Mouse (Mus musculus): ENCODE data around the gene Unc13a. TPM values are rescaled to one million over a fixed set of nuclear protein-coding genes. Genes with fewer than 3 reads are reported as not detected.
A peak's percentile ranks its signal among the peaks of the same experiment; 100 is the strongest.

The Unc13a gene
- polyA plus RNA-seq, 1 experiment from 2014 or later = 13.9 TPM

DNA sequence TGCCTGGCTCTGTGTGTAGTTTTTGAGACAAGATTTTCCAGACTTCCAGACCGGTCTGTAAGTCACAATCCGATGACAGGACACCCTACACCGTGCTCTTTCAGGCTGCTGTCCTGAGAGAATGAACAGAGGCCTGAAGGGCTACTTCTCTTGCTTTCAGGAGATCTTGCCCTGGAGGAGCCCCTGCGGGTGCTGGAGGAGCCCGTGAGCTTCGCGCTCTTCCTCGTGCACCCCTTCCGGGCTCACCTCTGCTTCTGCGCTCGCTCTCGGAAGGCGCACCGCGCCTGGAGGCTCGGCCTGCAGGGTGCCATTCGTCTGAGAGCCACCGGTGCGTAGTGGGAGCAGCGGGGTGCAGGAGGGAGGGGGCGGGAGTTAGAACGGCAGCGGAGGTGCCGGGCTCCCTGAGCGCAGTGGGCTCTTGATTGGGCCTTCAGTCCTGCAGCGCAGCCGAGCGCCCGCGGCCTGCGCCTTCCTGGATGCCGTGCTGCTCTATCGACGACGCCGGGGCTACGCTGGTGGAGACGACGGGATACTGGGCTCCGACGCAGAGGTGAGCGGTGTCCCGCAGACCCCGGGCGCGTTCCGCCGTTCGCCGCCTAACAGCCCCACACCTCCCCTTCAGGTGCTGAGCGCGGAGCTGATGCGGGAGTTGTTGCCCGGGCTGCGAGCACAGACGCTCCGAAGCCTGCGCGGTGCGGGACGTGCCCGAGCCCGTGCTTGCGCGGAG lies 69.5 kb downstream of the Unc13a start:
- ATAC-seq (ENCODE audit: low FRiP score) = peak; percentile 30
- H3K27ac ChIP-seq = no peak overlapping the region
- H3K4me1 ChIP-seq = peaks cover 14% of the 10 kb centered on the region
- peaks cover 52% of the 10 kb centered on the region for H3K27me3 ChIP-seq
- H3K9me3 ChIP-seq (replicated peaks) = no peaks in the 10 kb centered on the region
- H3K9ac ChIP-seq = peak overlapping the region; percentile 47
- H3K4me3 ChIP-seq = peak overlapping the region; percentile 36
- WGBS = 2% methylated on average over 65 of the region's 65 CpGs
- peaks cover 3% of the 10 kb centered on the region; the same call in 1 of the 2 replicates for H3K36me3 ChIP-seq
- peak overlapping the region; percentile 56 for H3K4me2 ChIP-seq (replicated peaks)

DNA sequence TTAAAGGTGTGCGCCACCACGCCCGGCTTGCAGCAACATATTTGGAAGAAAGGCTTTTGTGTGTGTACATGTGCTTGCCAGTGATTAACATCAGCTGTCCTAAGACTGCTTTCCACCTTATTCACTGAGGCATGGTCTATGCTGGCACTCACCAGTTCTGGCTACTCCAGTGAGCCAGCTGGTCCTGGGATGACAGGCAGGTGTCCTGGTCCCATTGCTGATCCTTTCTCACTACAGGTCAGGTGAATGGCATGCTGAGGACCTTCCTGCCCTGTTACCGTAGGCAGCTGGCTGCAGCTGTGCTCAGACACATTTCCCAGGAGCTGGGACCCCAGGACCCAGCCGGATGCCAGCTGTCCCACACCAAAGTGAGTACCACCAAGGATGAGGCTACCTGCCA lies 72.7 kb downstream of the Unc13a start:
- Histone ChIP-seq H3K27me3 (peaks cover 44% of the 10 kb centered on the region), H3K36me3 (peaks cover 3% of the 10 kb centered on the region; the same call in 1 of the 2 replicates), H3K27ac (no peak overlapping the region), H3K9ac (no peak overlapping the region), H3K4me3 (no peak overlapping the region), H3K4me1 (peaks cover 14% of the 10 kb centered on the region), H3K9me3 (replicated peaks) (no peaks in the 10 kb centered on the region), H3K4me2 (replicated peaks) (no peak overlapping the region)
- 91% methylated on average over 5 of the region's 5 CpGs for WGBS
- ATAC-seq (ENCODE audit: low FRiP score) = no peak

DNA sequence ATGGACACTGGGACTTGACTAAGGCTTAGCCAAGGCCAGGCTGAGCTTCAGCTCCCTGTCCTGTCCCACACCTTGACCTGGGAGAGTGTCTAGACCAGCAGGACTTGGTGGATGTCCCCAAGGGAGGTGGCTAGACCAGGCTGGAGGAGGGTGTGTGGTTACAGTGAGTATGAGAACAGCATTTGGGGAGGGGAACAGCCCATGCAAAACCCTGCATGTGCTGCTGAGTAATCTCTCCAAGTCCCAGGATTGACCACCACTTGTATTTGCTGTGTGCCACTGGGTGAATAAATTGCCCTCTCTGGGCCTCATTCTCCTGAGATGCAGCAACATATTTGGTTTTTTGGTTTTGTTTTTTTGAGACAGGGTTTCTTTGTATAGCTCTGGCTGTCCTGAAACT lies 73.2 kb downstream of the Unc13a start:
- H3K27me3 ChIP-seq = peaks cover 39% of the 10 kb centered on the region
- no peak overlapping the region for H3K27ac ChIP-seq
- no peaks in the 10 kb centered on the region for H3K9me3 ChIP-seq (replicated peaks)
- peaks cover 3% of the 10 kb centered on the region; the same call in 1 of the 2 replicates for H3K36me3 ChIP-seq
- ATAC-seq (ENCODE audit: low FRiP score) = no peak
- peaks cover 17% of the 10 kb centered on the region for H3K4me1 ChIP-seq
- H3K4me3 ChIP-seq = no peak overlapping the region
- H3K4me2 ChIP-seq (replicated peaks) = no peak overlapping the region
- H3K9ac ChIP-seq = no peak overlapping the region

DNA sequence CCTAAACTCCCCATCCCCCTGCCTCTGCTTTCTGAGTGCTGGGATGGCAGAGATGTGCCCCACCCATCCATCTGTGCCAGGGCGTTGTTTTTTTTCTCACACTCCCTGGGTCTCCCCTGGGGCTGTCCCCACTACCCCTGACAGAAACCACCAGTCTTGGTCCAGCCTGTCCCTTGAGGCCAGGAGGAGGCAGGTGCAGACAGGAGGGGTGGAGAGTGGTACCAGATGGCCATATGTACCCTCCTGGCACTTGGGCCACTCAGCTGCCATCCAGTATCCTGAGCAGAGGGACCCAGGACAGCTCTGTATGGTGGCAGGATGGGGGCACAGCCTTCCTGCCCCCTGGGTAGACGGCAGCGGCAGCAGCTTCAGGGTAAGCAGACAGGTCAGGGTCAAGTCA lies 74.1 kb downstream of the Unc13a start, which contains the start of gene Fam129c:
Gene Fam129c (plus strand): TSS at position 198 of the 400 bp plus-strand sequence.
- no peak within 1 kb of the TSS for H3K4me2 ChIP-seq (replicated peaks)
- no peaks in the 10 kb centered on the region for H3K9me3 ChIP-seq (replicated peaks)
- H3K4me3 ChIP-seq = no peak within 1 kb of the TSS
- H3K36me3 ChIP-seq = peaks cover 3% of the 10 kb centered on the region; the same call in 1 of the 2 replicates
- no peak within 1 kb of the TSS for H3K9ac ChIP-seq
- H3K4me1 ChIP-seq = peaks cover 18% of the 10 kb centered on the region
- peaks cover 30% of the 10 kb centered on the region for H3K27me3 ChIP-seq
- no peak within 1 kb of the TSS for H3K27ac ChIP-seq
- 72% methylated on average over 3 of the region's 3 CpGs for WGBS
- no peak for ATAC-seq (ENCODE audit: low FRiP score)

DNA sequence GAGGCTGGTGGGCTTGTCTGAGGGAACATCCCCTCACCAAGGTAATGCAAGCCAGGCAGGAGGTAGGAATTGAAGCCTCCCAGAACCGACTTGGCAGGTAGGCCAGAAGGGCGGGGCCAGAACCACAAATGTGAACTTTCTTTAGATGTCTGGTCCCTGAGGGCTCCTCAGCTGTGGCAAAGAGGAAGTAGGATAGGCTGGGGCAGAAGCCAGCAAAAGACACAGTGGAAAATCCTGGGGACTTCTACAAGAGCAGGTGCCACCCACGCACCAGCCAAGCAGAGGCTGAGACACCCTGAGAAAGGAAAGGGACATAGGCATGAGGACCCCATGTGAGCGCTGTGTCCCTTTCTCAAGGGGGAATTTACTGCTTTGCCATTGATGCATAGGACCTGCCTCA lies 74.8 kb downstream of the Unc13a start:
- H3K4me3 ChIP-seq = no peak overlapping the region
- whole genome bisulfite sequencing = 88% methylated on average over 4 of the region's 4 CpGs
- no peak for ATAC-seq (ENCODE audit: low FRiP score)
- peaks cover 23% of the 10 kb centered on the region for H3K27me3 ChIP-seq
- H3K27ac ChIP-seq = no peak overlapping the region
- H3K4me1 ChIP-seq = peaks cover 12% of the 10 kb centered on the region
- no peaks in the 10 kb centered on the region for H3K9me3 ChIP-seq (replicated peaks)
- H3K4me2 ChIP-seq (replicated peaks) = no peak overlapping the region
- no peak overlapping the region for H3K9ac ChIP-seq
- peaks cover 3% of the 10 kb centered on the region; the same call in 1 of the 2 replicates for H3K36me3 ChIP-seq

DNA sequence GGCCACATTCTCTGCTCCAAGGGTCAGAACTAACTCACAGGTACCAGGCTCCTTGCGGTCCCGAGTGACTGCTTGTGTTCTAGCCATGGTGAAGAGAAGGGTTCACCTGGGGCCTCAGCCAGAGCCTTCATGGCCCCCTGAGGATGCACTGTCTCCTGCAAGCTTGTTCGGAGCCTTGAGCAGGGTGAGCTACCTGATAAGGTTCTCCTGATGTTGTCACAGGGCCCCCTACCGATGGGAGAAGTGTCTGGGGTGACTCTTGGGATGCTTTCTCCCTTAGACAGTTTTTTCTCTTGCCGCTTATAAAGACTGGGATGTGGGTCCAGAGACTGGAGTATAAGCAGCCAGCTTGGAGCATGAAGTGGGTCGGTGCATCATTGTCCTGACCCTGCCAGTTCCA lies 75.2 kb downstream of the Unc13a start:
- H3K4me1 ChIP-seq = peaks cover 13% of the 10 kb centered on the region
- WGBS = 57% methylated on average over 6 of the region's 6 CpGs
- peaks cover 19% of the 10 kb centered on the region for H3K27me3 ChIP-seq
- no peak overlapping the region for H3K9ac ChIP-seq
- ATAC-seq (ENCODE audit: low FRiP score) = no peak
- H3K4me2 ChIP-seq (replicated peaks) = no peak overlapping the region
- H3K27ac ChIP-seq = no peak overlapping the region
- peaks cover 3% of the 10 kb centered on the region; the same call in 1 of the 2 replicates for H3K36me3 ChIP-seq
- no peak overlapping the region for H3K4me3 ChIP-seq
- no peaks in the 10 kb centered on the region for H3K9me3 ChIP-seq (replicated peaks)

DNA sequence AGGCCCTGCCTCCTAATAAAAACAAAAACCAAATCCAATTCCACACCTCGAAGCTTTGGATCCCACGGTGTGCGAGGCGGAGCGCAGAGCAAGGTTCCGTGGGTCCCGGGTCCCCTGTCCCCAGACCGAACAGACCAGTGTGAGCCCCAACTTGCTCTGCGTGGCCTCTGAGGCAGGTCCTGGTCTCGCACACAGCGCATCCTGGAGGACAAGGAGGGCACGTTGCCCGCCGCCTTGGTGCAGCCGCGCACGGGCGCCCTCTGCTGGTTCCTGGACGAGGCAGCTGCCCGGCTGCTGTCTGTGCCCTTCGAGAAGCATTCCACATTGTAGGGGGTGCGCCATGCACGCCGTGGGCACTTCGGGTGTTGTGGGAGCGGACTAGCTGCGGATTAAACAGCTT lies 75.7 kb downstream of the Unc13a start:
- Histone ChIP-seq H3K9me3 (replicated peaks) (no peaks in the 10 kb centered on the region), H3K4me2 (replicated peaks) (no peak overlapping the region), H3K27ac (no peak overlapping the region), H3K4me3 (no peak overlapping the region), H3K4me1 (peaks cover 18% of the 10 kb centered on the region), H3K9ac (no peak overlapping the region), H3K36me3 (peaks cover 3% of the 10 kb centered on the region; the same call in 1 of the 2 replicates), H3K27me3 (peaks cover 15% of the 10 kb centered on the region)
- no peak for ATAC-seq (ENCODE audit: low FRiP score)
- WGBS = 7% methylated on average over 27 of the region's 27 CpGs

DNA sequence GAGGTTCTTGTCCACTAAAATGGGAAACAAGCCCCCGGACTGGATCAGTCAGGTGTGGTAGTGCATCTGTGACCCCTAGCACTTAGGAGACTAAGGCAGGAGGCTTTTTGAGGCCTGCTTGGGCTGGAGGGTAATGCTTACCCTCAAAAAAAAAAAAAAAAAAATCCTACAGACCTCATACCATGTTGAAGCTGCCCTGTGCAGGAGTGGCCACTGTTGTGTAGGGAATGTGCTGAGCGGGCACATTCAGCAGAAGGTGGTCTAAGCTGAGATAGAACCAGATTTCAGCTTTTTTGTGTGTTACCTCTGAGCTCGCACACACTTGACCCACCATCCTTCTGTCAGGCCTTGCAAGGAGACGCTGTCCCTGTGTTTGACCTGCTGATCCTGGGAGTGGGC lies 77.2 kb downstream of the Unc13a start:
- Histone ChIP-seq H3K4me1 (peaks cover 19% of the 10 kb centered on the region), H3K27ac (no peak overlapping the region), H3K9me3 (replicated peaks) (no peaks in the 10 kb centered on the region), H3K9ac (no peak overlapping the region), H3K4me2 (replicated peaks) (no peak overlapping the region), H3K4me3 (no peak overlapping the region), H3K27me3 (no peaks in the 10 kb centered on the region), H3K36me3 (no peaks in the 10 kb centered on the region)
- ATAC-seq (ENCODE audit: low FRiP score) = no peak
- WGBS = 93% methylated on average over 4 of the region's 4 CpGs

DNA sequence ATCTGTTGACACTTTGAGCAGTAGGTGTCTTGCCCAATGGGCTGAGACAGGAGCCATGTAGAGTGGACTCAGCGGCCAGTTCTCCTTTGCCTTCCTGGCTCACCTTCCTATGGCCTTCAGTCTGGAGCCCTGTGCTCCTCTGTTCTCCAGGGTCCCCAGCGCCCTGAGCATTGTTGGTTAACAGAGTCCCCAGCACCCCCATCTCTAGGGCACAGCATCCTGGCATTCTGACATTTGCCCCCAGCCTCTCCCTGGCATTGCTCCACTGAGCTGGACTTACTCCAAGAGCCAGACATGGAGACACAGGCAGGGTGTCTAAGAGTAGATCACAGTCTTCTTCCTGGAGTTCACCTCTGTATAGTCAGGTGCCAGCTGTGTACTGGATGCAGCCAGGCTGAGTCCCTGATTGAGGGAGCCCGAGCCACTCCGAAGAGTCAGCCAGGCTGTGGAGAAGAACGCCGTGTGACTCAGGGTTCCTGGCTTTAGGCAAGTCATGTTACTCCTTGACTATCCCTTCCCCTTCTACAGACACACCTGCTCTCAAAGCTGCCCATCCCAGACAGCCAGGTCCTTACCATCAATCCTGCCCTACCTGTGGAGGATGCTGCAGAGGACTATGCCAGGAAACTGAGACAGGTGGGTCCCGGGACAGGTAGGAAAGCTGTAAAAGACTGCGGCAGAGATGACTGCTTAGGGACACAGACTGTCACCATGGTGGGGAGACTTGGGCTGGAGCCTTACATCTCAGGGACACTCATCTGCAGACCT lies 77.8 kb downstream of the Unc13a start:
- H3K4me1 ChIP-seq = peaks cover 19% of the 10 kb centered on the region
- H3K4me3 ChIP-seq = no peak overlapping the region
- H3K27ac ChIP-seq = no peak overlapping the region
- H3K27me3 ChIP-seq = no peaks in the 10 kb centered on the region
- H3K36me3 ChIP-seq = no peaks in the 10 kb centered on the region
- no peak overlapping the region for H3K9ac ChIP-seq
- H3K9me3 ChIP-seq (replicated peaks) = no peaks in the 10 kb centered on the region
- ATAC-seq (ENCODE audit: low FRiP score) = no peak
- peak overlapping the region; percentile 94; the same call in 1 of the 2 replicates for H3K4me2 ChIP-seq (replicated peaks)
- 96% methylated on average over 8 of the region's 8 CpGs for WGBS

DNA sequence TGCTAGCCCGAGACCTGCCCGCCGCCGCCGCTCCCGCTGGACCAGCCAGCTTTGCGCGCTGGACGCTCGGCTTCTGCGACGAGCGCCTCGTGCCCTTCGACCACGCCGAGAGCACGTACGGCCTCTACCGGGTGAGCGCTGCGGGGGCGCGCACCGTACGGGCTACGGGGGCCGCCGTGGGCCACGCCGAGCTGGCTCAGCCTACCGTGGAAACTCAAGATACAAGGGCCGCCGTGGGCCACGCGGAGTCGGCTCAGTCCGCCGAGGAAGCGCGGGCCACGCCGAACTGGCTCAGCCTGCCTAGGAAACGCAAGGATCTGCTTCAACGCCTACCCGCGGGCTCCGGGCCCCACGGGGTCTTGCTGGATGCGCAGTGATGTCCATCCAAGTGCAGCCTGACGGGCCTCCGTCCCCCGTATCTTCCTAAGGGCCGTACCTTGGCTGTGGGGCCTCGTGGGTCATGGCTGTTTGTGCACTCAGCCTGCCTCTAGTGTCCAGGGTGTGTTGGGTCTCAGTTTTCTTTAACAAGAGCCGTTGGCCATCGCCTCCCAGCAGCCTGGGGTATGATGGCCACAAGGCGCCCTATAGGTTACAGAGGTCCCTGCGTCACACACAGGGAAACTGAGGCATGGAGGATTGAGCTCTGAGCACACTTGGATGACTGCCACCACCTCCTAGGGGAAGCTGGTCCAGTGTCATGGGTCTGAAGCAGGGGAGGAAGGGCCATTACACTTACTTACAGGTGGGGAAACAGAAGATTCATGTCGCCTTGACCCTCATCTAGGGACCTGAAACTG lies 79.0 kb downstream of the Unc13a start:
- peak; percentile 71 for ATAC-seq (ENCODE audit: low FRiP score)
- H3K4me3 ChIP-seq = peak overlapping the region; percentile 86
- H3K9ac ChIP-seq = peak overlapping the region; percentile 93
- no peaks in the 10 kb centered on the region for H3K27me3 ChIP-seq
- H3K9me3 ChIP-seq (replicated peaks) = no peaks in the 10 kb centered on the region
- peak overlapping the region; percentile 99 for H3K27ac ChIP-seq
- no peaks in the 10 kb centered on the region for H3K36me3 ChIP-seq
- 6% methylated on average over 49 of the region's 60 CpGs for WGBS
- H3K4me1 ChIP-seq = peaks cover 19% of the 10 kb centered on the region
- peak overlapping the region; percentile 94 for H3K4me2 ChIP-seq (replicated peaks)

DNA sequence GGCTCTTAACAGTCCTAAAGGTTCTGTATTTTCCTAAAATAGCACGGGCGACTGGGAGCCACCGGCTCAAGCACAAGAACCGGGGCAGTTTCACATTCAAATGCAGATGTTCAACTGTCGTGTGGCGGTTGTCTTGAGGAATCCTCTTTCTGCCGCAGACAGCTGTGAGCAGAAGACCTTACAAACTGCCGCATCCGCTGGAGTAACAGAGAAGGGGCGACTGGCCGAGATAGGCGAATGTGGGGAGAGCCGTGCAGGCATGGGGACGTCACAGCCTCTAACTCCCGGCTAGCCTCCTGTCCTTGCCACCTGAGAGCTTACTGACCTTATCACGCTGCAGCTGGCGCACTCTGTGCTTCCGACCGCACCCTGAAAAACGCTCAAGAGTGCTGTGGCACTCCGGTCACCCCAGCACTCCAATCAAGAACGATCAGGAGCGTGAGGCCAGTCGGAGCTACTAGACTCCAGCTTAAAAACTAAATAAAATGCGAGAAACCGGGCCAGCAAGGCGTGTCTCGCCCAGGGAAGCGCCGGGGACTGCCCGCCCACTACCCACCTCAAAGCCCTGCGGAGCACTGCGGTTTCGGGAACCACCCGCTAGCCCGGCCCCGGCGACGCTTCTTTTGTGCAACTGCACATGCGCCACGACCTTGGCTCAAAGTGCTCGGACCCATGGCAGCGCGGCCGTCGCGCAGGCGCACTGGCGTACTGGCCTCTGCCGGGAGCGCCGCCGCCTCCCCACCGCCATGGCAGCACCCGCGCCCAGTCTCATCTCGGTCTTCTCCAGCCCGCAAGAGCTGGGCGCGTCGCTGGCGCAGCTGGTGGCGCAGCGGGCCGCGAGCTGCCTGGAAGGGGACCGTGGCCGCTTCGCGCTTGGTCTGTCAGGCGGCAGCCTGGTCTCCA lies 79.8 kb downstream of the Unc13a start, which contains the start of gene Pgls:
Gene Pgls (plus strand): TSS at position 706 of the 903 bp plus-strand sequence.
- Histone ChIP-seq H3K4me3 (peak within 1 kb of the TSS; percentile 86), H3K9me3 (replicated peaks) (no peaks in the 10 kb centered on the region), H3K36me3 (0 out of 2 replicates have a peak, but pooled peaks cover 6% of the 10 kb centered on the region), H3K27ac (peak within 1 kb of the TSS; percentile 99), H3K4me1 (peaks cover 19% of the 10 kb centered on the region), H3K9ac (peak within 1 kb of the TSS; percentile 93), H3K4me2 (replicated peaks) (peak within 1 kb of the TSS; percentile 94), H3K27me3 (no peaks in the 10 kb centered on the region)
- under 1% methylated on average over 69 of the region's 71 CpGs for WGBS
- peak; percentile 88 for ATAC-seq (ENCODE audit: low FRiP score)
